Mouse (Mus musculus) limb, embryonic 11.5 days (tissue): Measurements from ENCODE around the gene Rragc. TPM values are rescaled to one million over a fixed set of nuclear protein-coding genes. Genes with fewer than 3 reads are reported as not detected.
A peak's percentile ranks its signal among the peaks of the same experiment; 100 is the strongest.
"Not testable (repeated sequence)": the region's sequence is repeated elsewhere in the genome, so short reads cannot be mapped to it uniquely, and the experiment has no call there.

ENCODE experiments used
- ATAC-seq: fragments of 200-750 bp; cut with Nextera tagmentation; 2 replicates; pipeline ENCODE4 v1.8.0; 2017; ENCODE audit warnings: low read depth; ENCODE audit not compliant: insufficient number of reproducible peaks, low FRiP score, low TSS enrichment
- DNase-seq: peaks from one replicate; pipeline ENCODE4 v3.0.0-alpha.2; 2015; ENCODE audit warnings: low spot score
- H3K27ac ChIP-seq: fragments of 300-500 bp; sonication (generic); replicated peaks from 2 replicates; pipeline ENCODE4 v1.5.1; 2014; ENCODE audit warnings: low read depth, mild to moderate bottlenecking, low read length
- H3K27me3 ChIP-seq: fragments of 300-500 bp; sonication (generic); 2 replicates; pipeline ENCODE4 v1.6.1; 2014; ENCODE audit warnings: mild to moderate bottlenecking, low read length, mixed read lengths; ENCODE audit not compliant: control insufficient read depth, insufficient read depth
- H3K36me3 ChIP-seq: fragments of 300-500 bp; sonication (generic); 2 replicates; pipeline ENCODE4 v1.6.1; 2014; ENCODE audit warnings: mild to moderate bottlenecking, low read length, moderate library complexity, mixed read lengths; ENCODE audit not compliant: control insufficient read depth, insufficient read depth
- H3K4me1 ChIP-seq: fragments of 300-500 bp; sonication (generic); 2 replicates; pipeline ENCODE4 v1.6.1; 2014; ENCODE audit warnings: low read length, mixed read lengths; ENCODE audit not compliant: control insufficient read depth, insufficient read depth
- H3K4me2 ChIP-seq: fragments of 300-500 bp; sonication (generic); 2 replicates; pipeline ENCODE4 v1.6.1; 2014; ENCODE audit warnings: low read depth, mild to moderate bottlenecking, moderate library complexity; ENCODE audit not compliant: severe bottlenecking
- H3K4me3 ChIP-seq: fragments of 300-500 bp; sonication (generic); 2 replicates; pipeline ENCODE4 v1.5.1; 2014; ENCODE audit warnings: low read depth, low read length
- H3K9ac ChIP-seq: fragments of 300-500 bp; sonication (generic); 2 replicates; pipeline ENCODE4 v1.6.1; 2014; ENCODE audit warnings: mild to moderate bottlenecking, low read length
- H3K9me3 ChIP-seq: fragments of 300-500 bp; sonication (generic); 2 replicates; pipeline ENCODE4 v1.6.1; 2016; ENCODE audit warnings: low read length; ENCODE audit not compliant: control insufficient read depth
- WGBS: fragments of 180-500 bp; shearing (Covaris S2); extraction: QIAGEN DNeasy Blood & Tissue Kit; methylation state at CpG from one replicate; pipeline ENCODE4 v1.1.7; 2014; 5-methylcytosine and 5-hydroxymethylcytosine counted together
- polyA plus RNA-seq: library from polyadenylated mRNA; unstranded; fragments of >200 nt; fragmentation: Nextera tagmentation; extraction: Ambion mirVana; gene quantifications from 2 replicates; pipeline ENCODE4 v1.2.1, GENCODE M21; 2014

Rragc gene
- polyA plus RNA-seq, 1 experiment from 2014 or later, result 42.1 TPM

DNA sequence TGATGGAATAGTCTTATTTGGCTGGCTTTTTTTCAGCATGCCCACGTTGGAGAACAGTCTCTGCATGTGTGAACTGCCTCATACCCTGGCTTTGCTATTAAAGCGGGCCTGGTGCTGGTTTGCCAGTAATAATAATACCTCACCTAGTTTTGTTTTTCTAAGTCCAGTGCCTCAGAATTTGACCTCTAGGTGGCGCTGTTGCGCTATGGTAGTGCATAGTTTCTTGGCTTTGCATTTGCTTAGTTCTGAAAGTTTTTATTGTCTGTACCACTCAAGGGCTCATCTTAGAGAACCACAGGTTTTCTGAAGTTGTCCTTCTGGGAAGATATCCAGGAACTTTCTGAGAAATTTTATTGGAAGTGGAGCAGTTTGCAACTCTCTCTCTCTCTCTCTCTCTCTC is 22.6 kb downstream of the Rragc start:
- Histone ChIP-seq H3K27ac (no peak overlapping the region), H3K4me2 (no peak overlapping the region), H3K9me3 (no peaks in the 10 kb centered on the region), H3K4me3 (no peak overlapping the region), H3K4me1 (no peaks in the 10 kb centered on the region), H3K27me3 (no peaks in the 10 kb centered on the region), H3K9ac (no peak overlapping the region), H3K36me3 (peaks cover 5% of the 10 kb centered on the region; the same call in 1 of the 2 replicates)
- WGBS, result 8% methylated on average over 4 of the region's 4 CpGs
- no peak for ATAC-seq
- peak; percentile 92 for DNase-seq

DNA sequence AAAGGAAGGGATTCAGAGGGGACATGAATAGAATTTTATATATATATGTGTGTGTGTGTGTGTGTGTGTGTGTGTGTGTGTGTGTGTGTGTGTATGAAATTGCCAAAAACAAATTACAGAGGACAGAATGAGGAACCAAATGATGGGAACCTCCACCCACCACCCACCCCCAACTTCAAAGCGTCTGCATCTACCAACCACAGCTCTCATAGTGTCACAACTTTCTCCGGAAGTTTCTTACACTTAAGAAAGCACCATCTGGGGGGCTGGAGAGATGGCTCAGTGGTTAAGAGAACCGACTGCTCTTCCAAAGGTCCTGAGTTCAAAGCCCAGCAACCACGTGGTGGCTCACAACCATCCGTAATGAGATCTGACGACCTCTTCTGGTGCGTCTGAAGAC is 23.6 kb downstream of the Rragc start:
- not testable (repeated sequence) for H3K9me3 ChIP-seq, H3K36me3 ChIP-seq, ATAC-seq, H3K4me2 ChIP-seq, H3K4me3 ChIP-seq, H3K27ac ChIP-seq, H3K9ac ChIP-seq, H3K27me3 ChIP-seq, H3K4me1 ChIP-seq, DNase-seq
- WGBS, result 75% methylated on average over 7 of the region's 7 CpGs

DNA sequence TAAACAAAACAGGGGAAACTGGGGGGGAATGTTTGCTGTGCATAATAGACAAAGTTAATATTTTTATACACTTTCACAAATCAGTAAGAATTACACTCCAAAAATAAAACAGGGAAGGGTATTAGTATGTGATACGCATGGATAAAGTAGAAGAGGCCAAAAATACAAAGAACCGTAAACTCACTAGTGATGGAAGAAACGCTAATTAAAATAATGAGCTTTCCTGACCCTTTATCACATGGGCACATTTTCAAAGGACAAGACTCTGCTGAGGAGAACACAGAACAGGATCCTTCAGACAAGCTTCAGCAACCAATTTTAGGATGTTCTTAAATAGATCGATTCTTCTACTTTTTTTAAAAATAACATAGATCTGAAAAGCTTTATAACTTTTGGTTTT is 29.5 kb downstream of the Rragc start:
- no peaks in the 10 kb centered on the region for H3K36me3 ChIP-seq
- ATAC-seq, result no peak
- WGBS, result 86% methylated on average over 4 of the region's 4 CpGs
- H3K9ac ChIP-seq, result no peak overlapping the region
- no peaks in the 10 kb centered on the region for H3K27me3 ChIP-seq
- H3K27ac ChIP-seq, result no peak overlapping the region
- H3K4me1 ChIP-seq, result no peaks in the 10 kb centered on the region
- H3K9me3 ChIP-seq, result no peaks in the 10 kb centered on the region
- DNase-seq, result no peak
- no peak overlapping the region for H3K4me2 ChIP-seq
- no peak overlapping the region for H3K4me3 ChIP-seq

- 62% methylated on average over 5 of the region's 5 CpGs for WGBS
Observed at GRCm38 (mm10) chr4:123947149-123947548, 29.9 kb downstream of the Rragc start.

DNA sequence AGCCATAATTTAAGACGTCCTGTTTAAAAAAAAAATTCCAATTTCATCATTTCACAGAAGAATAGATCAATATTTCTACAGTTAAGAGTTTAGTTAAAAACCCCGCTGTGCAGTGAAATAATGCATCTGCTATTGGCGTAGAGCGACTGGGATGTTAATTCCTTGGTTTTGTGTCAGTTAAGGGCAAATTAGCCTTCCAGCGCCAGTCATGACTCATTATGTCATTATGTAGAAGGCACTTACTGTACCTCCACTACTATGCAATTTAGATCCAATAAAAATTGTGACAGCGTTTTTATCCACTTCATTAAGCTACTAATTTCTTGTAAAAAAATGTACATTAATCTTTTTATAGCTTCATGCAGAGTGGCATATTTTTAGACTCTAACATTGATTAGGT is 31.7 kb downstream of the Rragc start:
- no peak overlapping the region for H3K9ac ChIP-seq
- H3K9me3 ChIP-seq, result no peaks in the 10 kb centered on the region
- H3K27ac ChIP-seq, result no peak overlapping the region
- no peaks in the 10 kb centered on the region for H3K27me3 ChIP-seq
- H3K4me3 ChIP-seq, result no peak overlapping the region
- ATAC-seq (no peak), DNase-seq (no peak)
- WGBS, result 85% methylated on average over 6 of the region's 6 CpGs
- H3K4me2 ChIP-seq, result no peak overlapping the region
- no peaks in the 10 kb centered on the region for H3K4me1 ChIP-seq
- H3K36me3 ChIP-seq, result no peaks in the 10 kb centered on the region

More at GRCm38 (mm10) chr4:123947149-123947548, 29.9 kb downstream of the Rragc start:
- H3K9me3 ChIP-seq, result no peaks in the 10 kb centered on the region
- H3K4me3 ChIP-seq, result no peak overlapping the region
- H3K4me1 ChIP-seq, result no peaks in the 10 kb centered on the region
- ATAC-seq (no peak), DNase-seq (no peak)
- no peak overlapping the region for H3K9ac ChIP-seq
- H3K4me2 ChIP-seq, result no peak overlapping the region
- H3K36me3 ChIP-seq, result no peaks in the 10 kb centered on the region
- no peaks in the 10 kb centered on the region for H3K27me3 ChIP-seq
- no peak overlapping the region for H3K27ac ChIP-seq

GRCm38 (mm10) chr4:123949649-123950048 is 32.4 kb downstream of the Rragc start:
- no peak for ATAC-seq
- H3K27me3 ChIP-seq, result no peaks in the 10 kb centered on the region
- H3K4me2 ChIP-seq, result no peak overlapping the region
- H3K36me3 ChIP-seq, result no peaks in the 10 kb centered on the region
- H3K27ac ChIP-seq, result no peak overlapping the region
- no peak for DNase-seq
- 75% methylated on average over 10 of the region's 10 CpGs for WGBS
- no peaks in the 10 kb centered on the region for H3K9me3 ChIP-seq
- H3K9ac ChIP-seq, result no peak overlapping the region
- no peaks in the 10 kb centered on the region for H3K4me1 ChIP-seq
- H3K4me3 ChIP-seq, result no peak overlapping the region

- ATAC-seq (no peak), DNase-seq (no peak)
- Histone ChIP-seq H3K9me3 (no peaks in the 10 kb centered on the region), H3K27me3 (peaks cover 8% of the 10 kb centered on the region), H3K27ac (no peak overlapping the region), H3K9ac (no peak overlapping the region), H3K36me3 (no peaks in the 10 kb centered on the region), H3K4me1 (no peaks in the 10 kb centered on the region), H3K4me3 (no peak overlapping the region), H3K4me2 (no peak overlapping the region)
- WGBS, result 48% methylated on average over 7 of the region's 8 CpGs
Observed at GRCm38 (mm10) chr4:123952059-123952458, 34.8 kb downstream of the Rragc start.

DNA sequence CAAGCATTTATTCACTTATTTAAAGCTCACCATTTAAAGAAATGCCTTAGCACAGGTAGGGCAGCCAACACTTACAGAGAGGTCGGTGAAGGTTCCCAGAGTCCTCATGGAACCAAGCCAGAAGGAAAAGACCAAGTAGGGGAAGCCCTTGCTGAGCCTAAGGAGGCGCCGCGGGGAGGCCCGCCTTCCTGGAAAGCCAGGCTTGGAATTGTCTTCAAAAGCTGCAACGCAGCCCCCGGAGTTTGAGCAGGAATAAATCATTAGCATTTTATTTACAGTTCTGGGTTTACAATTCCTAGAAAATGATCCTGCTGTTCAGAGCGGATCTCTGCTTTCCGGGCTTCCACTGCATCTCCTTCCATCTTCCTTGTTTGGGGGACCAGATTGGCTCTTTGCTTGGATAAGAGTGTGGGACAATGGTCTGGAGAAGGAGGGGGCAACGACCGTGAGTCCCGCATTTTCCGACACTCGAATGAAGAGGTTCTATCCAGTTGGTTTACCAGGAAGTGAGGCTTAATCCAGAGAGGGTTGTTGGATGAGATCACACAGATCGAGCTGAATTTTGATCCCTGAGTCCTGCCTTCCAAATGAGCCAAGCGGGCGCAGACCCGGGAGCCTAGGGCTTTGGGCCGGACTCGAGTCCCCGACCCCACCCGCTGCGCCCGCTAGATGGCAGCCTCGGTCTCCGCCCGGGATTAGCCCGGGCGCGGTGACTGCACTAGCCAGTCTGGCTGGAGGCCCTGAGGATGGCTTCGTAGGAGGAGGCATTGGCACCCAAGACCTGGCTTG is 39.7 kb downstream of the Rragc start:
- 9% methylated on average over 31 of the region's 31 CpGs for WGBS
- no peak overlapping the region; the same call in 1 of the 2 replicates for H3K9ac ChIP-seq
- H3K9me3 ChIP-seq, result no peaks in the 10 kb centered on the region
- peak overlapping the region; percentile 30 for H3K4me2 ChIP-seq
- ATAC-seq (0 out of 2 replicates have a peak, but pooled peaks have one; percentile 57), DNase-seq (peak; percentile 94)
- no peak overlapping the region for H3K4me3 ChIP-seq
- no peak overlapping the region for H3K27ac ChIP-seq
- H3K36me3 ChIP-seq, result no peaks in the 10 kb centered on the region
- no peaks in the 10 kb centered on the region for H3K4me1 ChIP-seq
- H3K27me3 ChIP-seq, result peaks cover 8% of the 10 kb centered on the region

- Histone ChIP-seq H3K9ac (no peak overlapping the region), H3K4me3 (no peak overlapping the region), H3K36me3 (no peaks in the 10 kb centered on the region), H3K4me2 (no peak overlapping the region), H3K27me3 (peaks cover 8% of the 10 kb centered on the region), H3K27ac (no peak overlapping the region), H3K9me3 (no peaks in the 10 kb centered on the region), H3K4me1 (no peaks in the 10 kb centered on the region)
- WGBS, result 58% methylated on average over 4 of the region's 4 CpGs
- DNase-seq (no peak), ATAC-seq (no peak)
Observed at GRCm38 (mm10) chr4:123957492-123957808, 40.2 kb downstream of the Rragc start.
